Mouse (Mus musculus): ENCODE data around the gene Kcnj8. TPM values are rescaled to one million over a fixed set of nuclear protein-coding genes. Genes with fewer than 3 reads are reported as not detected.
"Not testable (repeated sequence)": the region's sequence is repeated elsewhere in the genome, so short reads cannot be mapped to it uniquely, and the experiment has no call there.

The Kcnj8 gene
- polyA plus RNA-seq, 1 experiment from 2014 or later, result 11.3 TPM

DNA sequence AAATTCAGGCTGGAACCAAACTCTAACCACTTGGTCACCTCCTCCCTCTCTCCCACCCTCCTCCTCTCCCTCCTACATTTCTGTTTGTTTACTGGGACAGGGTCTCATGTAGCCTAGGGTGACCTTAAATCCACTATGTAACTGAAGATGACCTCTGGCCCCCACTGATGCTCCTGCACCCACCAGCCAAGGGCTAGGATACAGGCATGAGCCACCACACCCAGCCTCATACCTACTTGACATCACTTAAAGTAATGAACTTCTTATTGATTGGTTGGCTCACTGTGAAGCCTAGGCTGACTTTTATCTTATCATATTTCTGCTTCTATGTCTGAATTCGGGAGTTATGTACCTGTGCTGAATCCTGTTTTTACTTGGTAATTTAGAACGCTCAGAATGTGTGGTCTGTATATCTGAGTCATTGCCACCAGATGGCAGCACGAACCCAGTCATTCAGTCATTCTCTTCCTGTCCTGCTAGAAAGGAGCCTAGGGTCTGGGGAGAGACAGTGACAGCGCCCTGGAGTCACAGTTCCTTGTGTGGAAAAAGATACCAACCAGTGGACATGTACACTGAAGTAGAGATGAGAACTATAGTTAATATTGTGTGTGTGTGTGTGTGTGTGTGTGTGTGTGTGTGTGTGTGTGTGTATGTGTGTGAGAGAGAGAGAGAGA is 46.6 kb downstream of the Kcnj8 start:
- Histone ChIP-seq H3K27ac (no peak overlapping the region), H3K4me1 (no peaks in the 10 kb centered on the region), H3K27me3 (no peaks in the 10 kb centered on the region), H3K9me3 (no peaks in the 10 kb centered on the region), H3K4me3 (no peak overlapping the region), H3K36me3 (no peaks in the 10 kb centered on the region), H3K4me2 (no peak overlapping the region), H3K9ac (no peak overlapping the region)
- ATAC-seq (ENCODE audit: insufficient number of reproducible peaks, low FRiP score, low TSS enrichment, low read depth), result no peak
- WGBS, result 11% methylated on average over 4 of the region's 4 CpGs

DNA sequence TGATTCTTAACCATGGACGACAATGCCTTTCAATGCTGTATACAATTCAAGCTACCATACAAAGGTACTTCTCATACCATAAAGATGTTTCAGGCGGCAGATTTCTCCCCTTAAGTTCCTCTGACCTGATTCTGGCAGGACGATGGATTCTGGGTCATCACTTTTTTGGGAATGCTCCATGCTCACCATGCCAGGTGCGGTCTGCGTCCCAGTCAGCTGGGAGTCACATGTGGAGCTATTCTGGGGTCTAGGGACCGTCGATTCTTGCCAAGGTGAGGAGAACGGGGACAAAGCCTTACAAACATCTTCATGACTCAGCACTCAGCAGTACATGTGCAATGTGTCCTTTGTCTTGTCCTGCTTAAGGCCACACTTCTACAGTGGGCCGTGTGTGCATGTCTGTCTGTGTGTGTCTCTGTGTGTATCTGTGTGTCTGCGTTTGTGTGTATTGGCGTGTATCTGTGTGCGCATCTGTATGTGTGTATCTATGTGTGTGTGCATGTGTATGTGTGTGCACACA is 49.8 kb downstream of the Kcnj8 start:
- Histone ChIP-seq H3K27me3 (no peaks in the 10 kb centered on the region), H3K4me1 (no peaks in the 10 kb centered on the region), H3K27ac (no peak overlapping the region), H3K4me2 (no peak overlapping the region), H3K36me3 (no peaks in the 10 kb centered on the region), H3K4me3 (no peak overlapping the region), H3K9ac (no peak overlapping the region), H3K9me3 (no peaks in the 10 kb centered on the region)
- WGBS, result 80% methylated on average over 12 of the region's 12 CpGs
- ATAC-seq (ENCODE audit: insufficient number of reproducible peaks, low FRiP score, low TSS enrichment, low read depth), result no peak

DNA sequence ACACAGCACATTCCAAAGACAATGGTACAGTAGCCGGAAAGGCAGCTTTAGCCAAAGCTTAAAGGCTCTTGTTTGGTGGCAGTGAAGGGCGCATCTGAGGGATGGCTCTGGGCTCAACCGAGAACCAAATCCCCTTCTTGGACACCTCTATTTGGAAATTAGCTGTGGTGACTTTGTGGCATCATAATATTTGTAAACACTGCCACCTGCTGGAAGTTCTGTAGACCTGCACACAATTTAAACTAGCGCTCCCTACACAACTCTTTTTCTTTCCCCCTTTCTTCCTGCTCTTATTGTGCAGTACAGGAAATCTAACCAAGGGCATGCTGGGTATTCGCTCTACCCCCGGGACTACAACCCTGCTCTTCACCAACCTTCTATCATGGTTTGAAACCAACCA is 52.3 kb downstream of the Kcnj8 start:
- no peaks in the 10 kb centered on the region for H3K36me3 ChIP-seq
- no peak for ATAC-seq (ENCODE audit: insufficient number of reproducible peaks, low FRiP score, low TSS enrichment, low read depth)
- no peak overlapping the region for H3K9ac ChIP-seq
- H3K27me3 ChIP-seq, result no peaks in the 10 kb centered on the region
- H3K9me3 ChIP-seq, result no peaks in the 10 kb centered on the region
- H3K4me1 ChIP-seq, result no peaks in the 10 kb centered on the region
- 12% methylated on average over 6 of the region's 6 CpGs for WGBS
- no peak overlapping the region for H3K4me2 ChIP-seq
- no peak overlapping the region for H3K27ac ChIP-seq
- no peak overlapping the region for H3K4me3 ChIP-seq

DNA sequence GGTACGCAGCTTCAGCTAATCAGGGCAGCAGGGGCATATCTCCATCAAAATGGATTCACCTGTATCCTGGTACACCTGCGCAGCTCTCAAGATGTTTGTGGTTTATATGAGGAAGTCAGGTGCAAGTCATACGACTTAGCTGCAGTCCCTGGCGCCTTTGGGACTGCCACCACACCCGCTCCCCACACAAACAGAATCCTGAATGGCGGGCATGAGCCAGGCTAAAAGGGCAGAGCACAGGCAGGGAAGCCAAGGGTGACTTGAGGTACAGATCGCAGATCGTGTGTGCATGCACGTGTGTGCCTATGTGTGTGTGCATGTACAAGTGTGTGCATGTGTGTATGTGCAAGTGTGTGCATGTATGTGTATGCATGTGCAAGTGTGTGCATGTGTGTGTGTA is 56.0 kb downstream of the Kcnj8 start:
- not testable (repeated sequence) for H3K36me3 ChIP-seq; H3K4me3 ChIP-seq; H3K4me1 ChIP-seq; H3K27me3 ChIP-seq; H3K27ac ChIP-seq; ATAC-seq (ENCODE audit: insufficient number of reproducible peaks, low FRiP score, low TSS enrichment, low read depth); H3K9ac ChIP-seq; H3K9me3 ChIP-seq; H3K4me2 ChIP-seq
- 73% methylated on average over 9 of the region's 9 CpGs for WGBS

DNA sequence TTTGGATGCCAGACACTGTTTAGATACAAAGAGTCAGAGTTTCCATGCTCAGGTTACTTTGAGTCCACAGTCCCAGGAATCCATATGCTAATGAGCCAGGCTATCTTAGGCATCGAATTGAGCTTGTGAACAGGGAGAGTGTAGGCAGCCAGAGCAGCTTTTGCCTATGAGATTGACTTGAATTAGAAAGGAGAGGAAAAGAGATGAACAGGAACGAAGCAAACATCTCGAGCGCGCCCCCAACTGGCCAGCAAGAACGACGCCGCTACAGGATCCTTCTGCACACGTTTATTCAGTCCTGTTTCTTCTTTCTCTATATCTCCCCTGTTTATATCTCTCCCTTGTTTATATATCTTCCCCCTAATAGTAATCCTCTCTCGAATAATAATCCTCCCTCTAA is 56.5 kb downstream of the Kcnj8 start:
- H3K4me2 ChIP-seq, result no peak overlapping the region
- H3K4me3 ChIP-seq, result no peak overlapping the region
- H3K4me1 ChIP-seq, result no peaks in the 10 kb centered on the region
- ATAC-seq (ENCODE audit: insufficient number of reproducible peaks, low FRiP score, low TSS enrichment, low read depth), result no peak
- no peaks in the 10 kb centered on the region for H3K9me3 ChIP-seq
- no peak overlapping the region for H3K27ac ChIP-seq
- H3K9ac ChIP-seq, result no peak overlapping the region
- H3K27me3 ChIP-seq, result peaks cover 8% of the 10 kb centered on the region; the same call in 1 of the 2 replicates
- 4% methylated on average over 10 of the region's 10 CpGs for WGBS
- no peaks in the 10 kb centered on the region for H3K36me3 ChIP-seq

Other genes starting within 250 kb of the Kcnj8 start
- 0.56 and 0.78 TPM in 2 replicates for gene Slco1a5, start 248.6 kb downstream of the Kcnj8 start, polyA plus RNA-seq (2015; fragmentation: Nextera tagmentation; extraction: Ambion mirVana)
- 15.8 and 16.7 TPM in 2 replicates for gene Pyroxd1, start 226.0 kb downstream of the Kcnj8 start, polyA plus RNA-seq (2015; fragmentation: Nextera tagmentation; extraction: Ambion mirVana)
- 25.8 and 26.5 TPM in 2 replicates for gene Recql, start 184.5 kb downstream of the Kcnj8 start, polyA plus RNA-seq (2015; fragmentation: Nextera tagmentation; extraction: Ambion mirVana)
- 130 and 132 TPM in 2 replicates for gene Golt1b, start 184.4 kb downstream of the Kcnj8 start, polyA plus RNA-seq (2015; fragmentation: Nextera tagmentation; extraction: Ambion mirVana)
- gene Spx, start 158.2 kb downstream of the Kcnj8 start, polyA plus RNA-seq (2015; fragmentation: Nextera tagmentation; extraction: Ambion mirVana), result 0.65 and 0.76 TPM in 2 replicates
- not detected in 2 replicates for gene Gys2, start 98.5 kb downstream of the Kcnj8 start, polyA plus RNA-seq (2015; fragmentation: Nextera tagmentation; extraction: Ambion mirVana)
- gene Ldhb, start 63.7 kb downstream of the Kcnj8 start, polyA plus RNA-seq (2015; fragmentation: Nextera tagmentation; extraction: Ambion mirVana), result 183 and 200 TPM in 2 replicates
- 3.4 and 5.0 TPM in 2 replicates for gene Abcc9, start 130.7 kb upstream of the Kcnj8 start, polyA plus RNA-seq (2015; fragmentation: Nextera tagmentation; extraction: Ambion mirVana)
- 79.2 and 90.3 TPM in 2 replicates for gene Cmas, start 185.1 kb upstream of the Kcnj8 start, polyA plus RNA-seq (2015; fragmentation: Nextera tagmentation; extraction: Ambion mirVana)
- gene Sult6b2, start 232.9 kb upstream of the Kcnj8 start, polyA plus RNA-seq (2015; fragmentation: Nextera tagmentation; extraction: Ambion mirVana), result 0.13 TPM in 1 of 2 replicates, not detected in the other